Mouse (Mus musculus): Measurements from ENCODE around the gene Krtap14. TPM values are rescaled to one million over a fixed set of nuclear protein-coding genes. Genes with fewer than 3 reads are reported as not detected.

The Krtap14 gene
- not detected in 2 replicates for polyA plus RNA-seq (2012; ENCODE audit: insufficient read depth, insufficient read length, missing spikeins)

- no peak within 1 kb of the TSS for H3K4me3 ChIP-seq (ENCODE audit: insufficient read depth, low read depth, low read length)
Measured at GRCm38 (mm10) chr16:88826095-88826652, at the start of gene Krtap14. Gene Krtap14, minus strand, starts transcription at chr16:88826145.

GRCm38 (mm10) chr16:88874169-88874568 lies 48.2 kb upstream of the Krtap14 start, which contains the start of gene Krtap19-2:
Gene Krtap19-2, minus strand, starts transcription at chr16:88874269.
- no peak within 1 kb of the TSS for H3K27ac ChIP-seq (replicated peaks; ENCODE audit: low read depth, low read length)
- H3K4me1 ChIP-seq (ENCODE audit: control insufficient read depth, insufficient read depth, insufficient read length, low read length), result no peaks in the 10 kb centered on the region
- H3K4me3 ChIP-seq (ENCODE audit: insufficient read depth, low read depth, low read length), result no peak within 1 kb of the TSS

More at GRCm38 (mm10) chr16:88826095-88826652, at the start of gene Krtap14:
- H3K27ac ChIP-seq (replicated peaks; ENCODE audit: low read depth, low read length), result no peak within 1 kb of the TSS
- H3K4me1 ChIP-seq (ENCODE audit: control insufficient read depth, insufficient read depth, insufficient read length, low read length), result no peaks in the 10 kb centered on the region

GRCm38 (mm10) chr16:88869311-88869710 lies 43.4 kb upstream of the Krtap14 start, which contains the start of gene Krtap19-1:
Gene Krtap19-1, minus strand, starts transcription at chr16:88869411.
- Histone ChIP-seq H3K4me3 (ENCODE audit: insufficient read depth, low read depth, low read length) (no peak within 1 kb of the TSS), H3K4me1 (ENCODE audit: control insufficient read depth, insufficient read depth, insufficient read length, low read length) (no peaks in the 10 kb centered on the region), H3K27ac (replicated peaks; ENCODE audit: low read depth, low read length) (no peak within 1 kb of the TSS)

GRCm38 (mm10) chr16:88864887-88865407 lies 39.0 kb upstream of the Krtap14 start:
- no peak overlapping the region for H3K4me3 ChIP-seq (ENCODE audit: insufficient read depth, low read depth, low read length)
- H3K27ac ChIP-seq (replicated peaks; ENCODE audit: low read depth, low read length), result no peak overlapping the region
- H3K4me1 ChIP-seq (ENCODE audit: control insufficient read depth, insufficient read depth, insufficient read length, low read length), result no peaks in the 10 kb centered on the region

- Histone ChIP-seq H3K4me1 (ENCODE audit: control insufficient read depth, insufficient read depth, insufficient read length, low read length) (no peaks in the 10 kb centered on the region), H3K4me3 (ENCODE audit: insufficient read depth, low read depth, low read length) (no peak overlapping the region), H3K27ac (replicated peaks; ENCODE audit: low read depth, low read length) (no peak overlapping the region)
Measured at GRCm38 (mm10) chr16:88851450-88851849, 25.5 kb upstream of the Krtap14 start.

- Histone ChIP-seq H3K27ac (replicated peaks; ENCODE audit: low read depth, low read length) (no peak overlapping the region), H3K4me1 (ENCODE audit: control insufficient read depth, insufficient read depth, insufficient read length, low read length) (no peaks in the 10 kb centered on the region), H3K4me3 (ENCODE audit: insufficient read depth, low read depth, low read length) (no peak overlapping the region)
Measured at GRCm38 (mm10) chr16:88848558-88848957, 22.6 kb upstream of the Krtap14 start.

- no peak overlapping the region for H3K4me3 ChIP-seq (ENCODE audit: insufficient read depth, low read depth, low read length)
- no peak overlapping the region for H3K27ac ChIP-seq (replicated peaks; ENCODE audit: low read depth, low read length)
- H3K4me1 ChIP-seq (ENCODE audit: control insufficient read depth, insufficient read depth, insufficient read length, low read length), result no peaks in the 10 kb centered on the region
Measured at GRCm38 (mm10) chr16:88847363-88847762, 21.4 kb upstream of the Krtap14 start.

- H3K4me1 ChIP-seq (ENCODE audit: control insufficient read depth, insufficient read depth, insufficient read length, low read length), result no peaks in the 10 kb centered on the region
- H3K27ac ChIP-seq (replicated peaks; ENCODE audit: low read depth, low read length), result no peak overlapping the region
- no peak overlapping the region for H3K4me3 ChIP-seq (ENCODE audit: insufficient read depth, low read depth, low read length)
Measured at GRCm38 (mm10) chr16:88826978-88827377, 1.0 kb upstream of the Krtap14 start.

GRCm38 (mm10) chr16:88823736-88824135 lies 2.2 kb downstream of the Krtap14 start:
- Histone ChIP-seq H3K4me3 (ENCODE audit: insufficient read depth, low read depth, low read length) (no peak overlapping the region), H3K4me1 (ENCODE audit: control insufficient read depth, insufficient read depth, insufficient read length, low read length) (no peaks in the 10 kb centered on the region), H3K27ac (replicated peaks; ENCODE audit: low read depth, low read length) (no peak overlapping the region)

- H3K4me1 ChIP-seq (ENCODE audit: control insufficient read depth, insufficient read depth, insufficient read length, low read length), result no peaks in the 10 kb centered on the region
- H3K4me3 ChIP-seq (ENCODE audit: insufficient read depth, low read depth, low read length), result no peak within 1 kb of the TSS
- no peak within 1 kb of the TSS for H3K27ac ChIP-seq (replicated peaks; ENCODE audit: low read depth, low read length)
Measured at GRCm38 (mm10) chr16:88820066-88820465, 5.9 kb downstream of the Krtap14 start, which contains the start of gene Krtap15. Gene Krtap15, plus strand, starts transcription at chr16:88820215.

GRCm38 (mm10) chr16:88811827-88812226 lies 14.1 kb downstream of the Krtap14 start, which contains the start of gene Gm20741:
Gene Gm20741, minus strand, starts transcription at chr16:88812220.
- no peak within 1 kb of the TSS for H3K27ac ChIP-seq (replicated peaks; ENCODE audit: low read depth, low read length)
- H3K4me3 ChIP-seq (ENCODE audit: insufficient read depth, low read depth, low read length), result no peak within 1 kb of the TSS
- no peaks in the 10 kb centered on the region for H3K4me1 ChIP-seq (ENCODE audit: control insufficient read depth, insufficient read depth, insufficient read length, low read length)

- Histone ChIP-seq H3K27ac (replicated peaks; ENCODE audit: low read depth, low read length) (no peak overlapping the region), H3K4me3 (ENCODE audit: insufficient read depth, low read depth, low read length) (no peak overlapping the region), H3K4me1 (ENCODE audit: control insufficient read depth, insufficient read depth, insufficient read length, low read length) (no peaks in the 10 kb centered on the region)
Measured at GRCm38 (mm10) chr16:88786786-88787185, 39.2 kb downstream of the Krtap14 start.

GRCm38 (mm10) chr16:88777596-88777995 lies 48.3 kb downstream of the Krtap14 start, which contains the start of gene Gm5965:
Gene Gm5965, plus strand, starts transcription at chr16:88777896.
- Histone ChIP-seq H3K4me3 (ENCODE audit: insufficient read depth, low read depth, low read length) (no peak within 1 kb of the TSS), H3K27ac (replicated peaks; ENCODE audit: low read depth, low read length) (no peak within 1 kb of the TSS), H3K4me1 (ENCODE audit: control insufficient read depth, insufficient read depth, insufficient read length, low read length) (no peaks in the 10 kb centered on the region)

- Histone ChIP-seq H3K4me1 (ENCODE audit: control insufficient read depth, insufficient read depth, insufficient read length, low read length) (no peaks in the 10 kb centered on the region), H3K4me3 (ENCODE audit: insufficient read depth, low read depth, low read length) (no peak within 1 kb of the TSS), H3K27ac (replicated peaks; ENCODE audit: low read depth, low read length) (no peak within 1 kb of the TSS)
Measured at GRCm38 (mm10) chr16:88774106-88774505, 51.8 kb downstream of the Krtap14 start, which contains the start of gene 2310057N15Rik. Gene 2310057N15Rik, minus strand, starts transcription at chr16:88774206.
